Mouse (Mus musculus) hindbrain, embryonic 16.5 days (tissue): ENCODE results near the gene Acot5. TPM values are rescaled to one million over a fixed set of nuclear protein-coding genes. Genes with fewer than 3 reads are reported as not detected.
A peak's percentile ranks its signal among the peaks of the same experiment; 100 is the strongest.

Source experiments
- ATAC-seq: fragments of 200-750 bp; cut with Nextera tagmentation; 2 replicates; pipeline ENCODE4 v1.8.0; 2017; ENCODE audit warnings: moderate TSS enrichment, moderate library complexity
- H3K27ac ChIP-seq: fragments of 300-500 bp; sonication (generic); 2 replicates; pipeline ENCODE4 v1.5.1; 2014; ENCODE audit warnings: low read depth, mild to moderate bottlenecking, control low read depth, low read length, moderate library complexity
- H3K27me3 ChIP-seq: fragments of 300-500 bp; sonication (generic); replicated peaks from 2 replicates; pipeline ENCODE4 v1.6.1; 2014; ENCODE audit warnings: low read length; ENCODE audit not compliant: control insufficient read depth, insufficient read depth
- H3K36me3 ChIP-seq: fragments of 300-500 bp; sonication (generic); 2 replicates; pipeline ENCODE4 v1.6.1; 2014; ENCODE audit warnings: mild to moderate bottlenecking, low read length, moderate library complexity, mixed read lengths; ENCODE audit not compliant: control insufficient read depth, insufficient read depth
- H3K4me1 ChIP-seq: fragments of 300-500 bp; sonication (generic); 2 replicates; pipeline ENCODE4 v1.6.1; 2014; ENCODE audit warnings: low read depth, low read length; ENCODE audit not compliant: control insufficient read depth, insufficient read depth
- H3K4me2 ChIP-seq: fragments of 300-500 bp; sonication (generic); 2 replicates; pipeline ENCODE4 v1.6.1; 2014; ENCODE audit warnings: mild to moderate bottlenecking, low read length, control low read depth, moderate library complexity
- H3K4me3 ChIP-seq: fragments of 300-500 bp; sonication (generic); 2 replicates; pipeline ENCODE4 v1.5.1; 2014; ENCODE audit warnings: mild to moderate bottlenecking, low read length, control low read depth, moderate library complexity
- H3K9ac ChIP-seq: fragments of 300-500 bp; sonication (generic); 2 replicates; pipeline ENCODE4 v1.6.1; 2014; ENCODE audit warnings: low read depth, mild to moderate bottlenecking, control low read depth, low read length, moderate library complexity
- H3K9me3 ChIP-seq: fragments of 300-500 bp; sonication (generic); 2 replicates; pipeline ENCODE4 v1.6.1; 2014; ENCODE audit warnings: mild to moderate bottlenecking, low read length, moderate library complexity; ENCODE audit not compliant: control insufficient read depth
- WGBS: fragments of 180-500 bp; shearing (Covaris S2); extraction: QIAGEN DNeasy Blood & Tissue Kit; methylation state at CpG from one replicate; pipeline ENCODE4 v1.1.7; 2014; 5-methylcytosine and 5-hydroxymethylcytosine counted together
- polyA plus RNA-seq: library from polyadenylated mRNA; unstranded; fragments of >200 nt; fragmentation: Nextera tagmentation; extraction: Ambion mirVana; gene quantifications from 2 replicates; pipeline ENCODE4 v1.2.1, GENCODE M21; 2015

The Acot5 gene
- polyA plus RNA-seq, 1 experiment from 2014 or later: 0.63 TPM

DNA sequence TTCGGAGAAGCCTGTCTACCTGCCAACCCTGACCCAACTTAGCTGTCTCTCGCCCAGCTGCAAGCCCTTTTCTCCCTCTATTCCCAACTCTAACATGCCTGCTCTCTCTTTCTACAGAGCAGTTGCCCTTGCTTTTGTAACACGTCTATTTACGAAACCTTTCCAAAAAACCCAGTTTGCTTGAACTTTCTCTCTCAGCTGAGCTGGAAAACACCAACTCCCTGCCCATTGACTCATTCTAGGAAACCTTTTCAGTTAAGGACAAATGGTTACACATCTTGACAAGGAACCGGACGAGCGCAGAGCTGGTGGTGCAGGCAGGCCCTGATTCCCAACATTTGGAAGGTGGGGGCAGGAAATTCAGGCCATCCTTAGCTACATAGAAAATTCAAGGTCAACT, 16.5 kb upstream of the Acot5 start:
- peaks cover 3% of the 10 kb centered on the region for H3K9me3 ChIP-seq
- no peak overlapping the region for H3K4me3 ChIP-seq
- H3K4me2 ChIP-seq: peak overlapping the region; percentile 81

DNA sequence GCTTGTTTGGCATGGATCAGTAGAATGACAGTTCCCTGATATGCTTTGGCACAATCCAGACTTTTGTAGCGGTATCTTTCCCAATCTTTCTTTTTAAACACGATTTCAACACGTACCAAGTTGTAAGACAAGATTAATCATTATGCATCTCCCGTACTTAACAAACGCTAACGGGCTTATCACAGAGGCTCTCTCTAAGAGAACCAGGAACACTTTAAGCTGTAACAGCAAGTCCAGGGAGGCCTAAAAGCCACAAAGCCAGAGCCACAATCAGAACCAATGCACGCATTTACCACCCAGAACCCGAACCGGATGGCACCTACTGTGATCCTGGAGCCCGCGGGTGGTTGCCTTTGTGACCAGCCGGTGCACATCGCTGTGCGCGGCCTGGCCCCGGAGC, 16.0 kb upstream of the Acot5 start:
- no peak for ATAC-seq
- peak overlapping the region; percentile 81 for H3K4me2 ChIP-seq
- H3K27me3 ChIP-seq: no peaks in the 10 kb centered on the region; the same call in 1 of the 2 replicates
- WGBS: 11% methylated on average over 16 of the region's 16 CpGs
- H3K4me3 ChIP-seq: peak overlapping the region; percentile 46
- no peaks in the 10 kb centered on the region for H3K36me3 ChIP-seq
- H3K4me1 ChIP-seq: peaks cover 5% of the 10 kb centered on the region; the same call in 1 of the 2 replicates
- peak overlapping the region; percentile 52 for H3K9ac ChIP-seq
- H3K9me3 ChIP-seq: peaks cover 2% of the 10 kb centered on the region
- H3K27ac ChIP-seq: no peak overlapping the region

More for the DNA sequence above, 16.5 kb upstream of the Acot5 start:
- Histone ChIP-seq H3K4me1 (peaks cover 5% of the 10 kb centered on the region; the same call in 1 of the 2 replicates), H3K27me3 (no peaks in the 10 kb centered on the region; the same call in 1 of the 2 replicates), H3K36me3 (no peaks in the 10 kb centered on the region), H3K27ac (no peak overlapping the region), H3K9ac (no peak overlapping the region)
- ATAC-seq: no peak
- WGBS: 85% methylated on average over 7 of the region's 7 CpGs

DNA sequence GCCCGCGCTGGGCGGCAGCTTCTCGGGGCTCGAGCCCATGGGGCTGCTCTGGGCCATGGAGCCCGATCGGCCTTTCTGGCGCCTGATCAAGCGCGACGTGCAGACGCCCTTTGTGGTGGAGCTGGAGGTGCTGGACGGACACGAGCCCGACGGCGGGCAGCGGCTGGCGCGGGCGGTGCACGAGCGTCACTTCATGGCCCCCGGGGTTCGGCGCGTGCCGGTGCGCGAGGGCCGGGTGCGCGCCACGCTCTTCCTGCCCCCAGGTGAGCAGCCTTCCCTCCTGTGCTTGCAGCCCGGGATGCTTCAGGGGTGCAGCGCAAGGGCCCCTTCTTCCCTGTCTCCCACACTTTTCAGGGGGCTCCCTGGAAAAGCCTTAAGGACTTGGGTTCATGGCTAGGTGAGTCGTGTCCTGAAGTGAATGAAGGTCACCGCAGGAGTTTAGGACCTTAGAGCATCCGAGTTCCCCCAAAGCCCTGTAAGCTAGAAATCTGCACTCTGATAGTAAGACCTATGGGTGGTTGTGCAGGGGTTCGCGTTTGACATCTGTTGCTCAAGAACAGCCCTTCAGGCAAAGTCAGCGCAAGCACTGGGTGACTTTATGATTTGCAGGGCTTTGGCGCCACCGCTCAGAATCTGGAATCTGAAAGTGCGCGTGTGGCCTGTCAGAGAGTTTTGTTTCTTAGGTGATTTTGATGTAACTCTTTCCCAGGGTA, 15.3 kb upstream of the Acot5 start:
- Histone ChIP-seq H3K9ac (peak overlapping the region; percentile 52), H3K9me3 (no peaks in the 10 kb centered on the region; the same call in 1 of the 2 replicates), H3K4me2 (peak overlapping the region; percentile 81), H3K27ac (no peak overlapping the region), H3K4me1 (peaks cover 5% of the 10 kb centered on the region; the same call in 1 of the 2 replicates), H3K36me3 (no peaks in the 10 kb centered on the region), H3K27me3 (no peaks in the 10 kb centered on the region; the same call in 1 of the 2 replicates), H3K4me3 (peak overlapping the region; percentile 46)
- no peak for ATAC-seq
- 3% methylated on average over 33 of the region's 46 CpGs for WGBS

DNA sequence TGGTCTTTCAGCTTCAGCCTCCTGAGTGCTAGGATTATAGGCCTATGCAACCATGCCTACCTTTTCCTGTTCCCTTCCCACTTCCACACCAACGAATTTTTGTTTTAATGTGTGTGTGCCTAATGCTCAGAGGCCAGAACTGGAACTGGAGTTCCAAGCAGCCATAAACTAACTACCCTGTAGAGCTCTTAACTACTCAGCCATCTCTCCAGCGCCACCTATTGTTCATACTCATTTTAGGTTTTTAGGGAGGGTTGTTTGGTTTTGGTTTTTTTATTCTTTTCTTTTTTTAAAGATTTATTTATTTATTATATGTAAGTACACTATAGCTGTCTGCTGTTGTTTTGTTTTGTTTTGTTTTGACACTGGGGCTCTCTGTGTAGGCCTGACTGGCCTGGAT, 8.2 kb upstream of the Acot5 start:
- Histone ChIP-seq H3K4me3 (no peak overlapping the region), H3K4me1 (no peaks in the 10 kb centered on the region), H3K4me2 (no peak overlapping the region), H3K9ac (no peak overlapping the region), H3K27ac (no peak overlapping the region), H3K9me3 (no peaks in the 10 kb centered on the region), H3K36me3 (no peaks in the 10 kb centered on the region), H3K27me3 (no peaks in the 10 kb centered on the region)
- no peak for ATAC-seq
- WGBS: 25% methylated on average over 2 of the region's 2 CpGs

DNA sequence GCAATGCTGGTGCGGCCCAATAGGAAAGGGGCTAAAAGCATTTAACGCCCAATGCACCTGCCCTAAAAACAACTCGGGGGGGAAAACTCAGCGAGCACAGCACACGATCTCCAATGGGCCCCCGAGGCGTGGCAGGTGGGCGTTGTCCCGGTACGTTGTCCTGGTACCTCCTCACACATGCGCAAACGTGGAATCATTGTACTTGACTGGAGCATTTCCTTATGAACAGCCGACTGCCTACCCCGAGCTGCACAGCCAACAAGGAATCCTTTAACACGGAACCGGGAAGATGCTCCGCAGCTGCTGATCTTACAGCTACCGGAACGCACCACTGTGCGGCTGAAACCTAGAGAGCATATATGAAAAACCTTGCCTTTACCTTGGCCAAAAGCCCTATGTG, 6.8 kb upstream of the Acot5 start:
- WGBS: 94% methylated on average over 20 of the region's 20 CpGs
- Histone ChIP-seq H3K4me1 (no peaks in the 10 kb centered on the region), H3K4me2 (no peak overlapping the region), H3K9ac (no peak overlapping the region), H3K27me3 (no peaks in the 10 kb centered on the region), H3K27ac (no peak overlapping the region), H3K36me3 (no peaks in the 10 kb centered on the region), H3K4me3 (no peak overlapping the region), H3K9me3 (no peaks in the 10 kb centered on the region)
- ATAC-seq: no peak

DNA sequence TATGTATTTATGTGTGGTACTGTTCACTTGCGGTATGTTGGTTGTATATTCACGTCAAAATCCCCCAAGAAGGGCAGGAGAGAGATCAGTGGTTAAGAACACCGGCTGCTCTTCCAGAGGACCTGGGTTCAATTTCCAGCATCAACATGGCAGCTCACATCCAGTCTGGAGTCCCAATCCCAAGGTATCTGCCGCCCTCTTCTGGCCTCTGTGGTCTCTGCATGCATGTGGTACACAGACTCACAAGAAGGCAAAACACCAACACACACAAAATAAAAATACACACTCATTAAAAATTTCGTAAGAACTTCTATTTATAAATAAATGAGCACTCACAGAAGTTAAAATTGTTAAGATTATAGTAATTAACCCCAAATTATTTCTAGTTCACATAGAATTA, 5.9 kb upstream of the Acot5 start:
- H3K4me3 ChIP-seq: no peak overlapping the region
- ATAC-seq: no peak

DNA sequence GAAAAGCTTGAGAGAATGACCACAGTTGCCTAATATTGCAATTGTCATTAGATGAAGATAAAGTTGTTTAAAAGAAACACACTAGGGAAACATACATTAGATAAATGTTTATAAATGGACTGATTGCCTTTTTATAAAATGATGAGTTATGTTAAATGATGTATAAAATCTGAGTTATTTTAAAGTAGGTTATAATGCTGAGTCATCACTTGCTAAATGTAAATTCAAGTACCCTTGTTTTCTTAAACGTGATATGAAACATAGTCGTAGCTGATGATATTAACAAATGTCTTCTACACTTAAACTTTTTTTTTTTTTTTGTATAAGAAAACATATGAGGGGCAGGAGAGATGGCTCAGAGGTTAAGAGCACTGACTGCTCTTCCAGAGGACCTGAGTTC, 5.3 kb upstream of the Acot5 start:
- Histone ChIP-seq H3K4me1 (no peaks in the 10 kb centered on the region), H3K9me3 (no peaks in the 10 kb centered on the region), H3K36me3 (no peaks in the 10 kb centered on the region), H3K4me2 (no peak overlapping the region), H3K27ac (no peak overlapping the region), H3K9ac (no peak overlapping the region), H3K27me3 (peaks cover 7% of the 10 kb centered on the region), H3K4me3 (no peak overlapping the region)
- 89% methylated on average over 2 of the region's 2 CpGs for WGBS
- ATAC-seq: no peak

More for the DNA sequence above, 5.9 kb upstream of the Acot5 start:
- no peaks in the 10 kb centered on the region for H3K4me1 ChIP-seq
- no peaks in the 10 kb centered on the region for H3K9me3 ChIP-seq
- H3K27ac ChIP-seq: no peak overlapping the region
- no peak overlapping the region for H3K4me2 ChIP-seq
- 73% methylated on average over 5 of the region's 5 CpGs for WGBS
- 0 out of 2 replicates have a peak, but pooled peaks cover 3% of the 10 kb centered on the region for H3K27me3 ChIP-seq
- H3K36me3 ChIP-seq: no peaks in the 10 kb centered on the region
- H3K9ac ChIP-seq: no peak overlapping the region

DNA sequence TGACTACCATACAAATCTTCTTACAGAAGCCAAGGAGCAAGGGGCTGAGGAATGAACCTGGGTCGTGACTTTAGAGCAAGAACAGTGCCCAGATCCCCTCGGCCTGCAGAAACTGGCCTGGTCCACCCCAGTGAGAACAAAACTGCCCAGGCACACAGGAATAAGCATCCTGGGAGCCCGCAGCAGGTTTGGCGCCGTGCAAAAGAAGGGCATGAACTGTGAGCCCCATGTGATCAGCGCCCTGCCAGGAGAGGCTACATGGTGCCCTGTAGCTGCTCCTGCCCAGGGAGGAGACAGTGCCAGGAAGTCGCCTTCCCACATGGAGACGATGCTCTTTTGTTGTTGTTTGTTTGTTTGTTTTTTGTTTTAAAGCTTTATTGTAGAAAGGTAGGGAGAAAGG, 4.5 kb upstream of the Acot5 start:
- Histone ChIP-seq H3K9ac (no peak overlapping the region), H3K36me3 (no peaks in the 10 kb centered on the region), H3K27ac (no peak overlapping the region), H3K4me1 (no peaks in the 10 kb centered on the region; the same call in 1 of the 2 replicates), H3K4me2 (no peak overlapping the region), H3K9me3 (no peaks in the 10 kb centered on the region), H3K4me3 (no peak overlapping the region), H3K27me3 (peaks cover 13% of the 10 kb centered on the region)
- ATAC-seq: no peak
- 71% methylated on average over 8 of the region's 8 CpGs for WGBS

DNA sequence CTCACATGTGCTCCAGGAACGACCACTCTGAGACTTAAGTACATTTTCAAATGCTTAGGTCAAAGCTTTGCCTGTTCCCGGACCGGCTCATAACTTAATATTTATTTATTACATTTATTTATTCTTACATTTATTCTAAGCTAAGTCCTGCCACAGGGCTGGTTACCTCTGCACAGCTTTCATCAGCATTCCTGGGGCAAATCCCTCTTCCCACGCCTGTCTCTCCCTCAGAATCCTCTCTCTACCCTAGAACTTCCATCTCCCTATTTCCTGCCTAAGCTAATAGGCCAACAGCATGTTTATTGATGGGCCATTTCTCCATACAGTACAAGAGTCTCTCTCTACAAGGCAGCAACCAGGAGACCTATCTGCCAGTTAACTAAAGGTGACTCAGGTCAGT, 1.4 kb upstream of the Acot5 start:
- Histone ChIP-seq H3K4me3 (no peak overlapping the region), H3K4me1 (no peaks in the 10 kb centered on the region; the same call in 1 of the 2 replicates), H3K36me3 (no peaks in the 10 kb centered on the region), H3K4me2 (no peak overlapping the region), H3K9ac (no peak overlapping the region), H3K27me3 (peaks cover 17% of the 10 kb centered on the region), H3K27ac (no peak overlapping the region), H3K9me3 (no peaks in the 10 kb centered on the region)
- no peak for ATAC-seq
- WGBS: 89% methylated on average over 4 of the region's 4 CpGs
